Mouse (Mus musculus): ENCODE measurements around the gene Cldn19. TPM values are rescaled to one million over a fixed set of nuclear protein-coding genes. Genes with fewer than 3 reads are reported as not detected.

Gene Cldn19
- polyA plus RNA-seq, 1 experiment: 0.58 TPM

- Histone ChIP-seq H3K4me1 (ENCODE audit: control insufficient read depth, insufficient read depth, low read length) (no peaks in the 10 kb centered on the region), H3K4me3 (ENCODE audit: insufficient read depth, low read length) (no peak overlapping the region; the same call in 1 of the 2 replicates), H3K27ac (ENCODE audit: insufficient read depth, low read length) (no peak overlapping the region)
- TF ChIP-seq POLR2A (IDR thresholded peaks at IDR 0.05; ENCODE audit: extremely low read depth, insufficient read depth, low read length): no peak
- no peak for TF ChIP-seq CTCF (IDR thresholded peaks at IDR 0.05; ENCODE audit: extremely low read depth, insufficient read depth, low read length)
These were observed 20.9 kb upstream of the Cldn19 start for GRCm38 (mm10) chr4:119234348-119234747.

DNA sequence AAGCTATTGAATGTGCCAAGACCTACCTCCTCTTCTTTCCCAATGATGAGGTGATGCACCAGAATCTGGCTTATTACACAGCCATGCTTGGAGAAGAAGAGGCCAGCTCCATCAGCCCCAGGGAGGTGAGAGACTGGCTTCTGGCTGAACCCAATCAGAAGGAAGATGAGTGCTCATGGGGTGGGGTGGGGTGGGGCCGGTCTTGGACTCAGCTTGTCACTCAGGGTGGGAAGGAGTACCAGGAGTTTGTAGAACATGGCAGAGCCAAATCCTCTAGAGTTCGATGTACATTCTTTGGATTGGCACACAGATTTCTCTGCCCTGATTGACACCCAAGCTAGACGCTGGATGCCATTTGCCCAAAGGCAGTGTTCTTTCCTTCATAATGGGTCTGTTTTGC, 16.6 kb upstream of the Cldn19 start:
- TF ChIP-seq CTCF (IDR thresholded peaks at IDR 0.05; ENCODE audit: extremely low read depth, insufficient read depth, low read length) (no peak), POLR2A (IDR thresholded peaks at IDR 0.05; ENCODE audit: extremely low read depth, insufficient read depth, low read length) (no peak)
- peaks cover 5% of the 10 kb centered on the region; the same call in 1 of the 2 replicates for H3K4me1 ChIP-seq (ENCODE audit: control insufficient read depth, insufficient read depth, low read length)
- H3K27ac ChIP-seq (ENCODE audit: insufficient read depth, low read length): no peak overlapping the region
- H3K4me3 ChIP-seq (ENCODE audit: insufficient read depth, low read length): no peak overlapping the region

DNA sequence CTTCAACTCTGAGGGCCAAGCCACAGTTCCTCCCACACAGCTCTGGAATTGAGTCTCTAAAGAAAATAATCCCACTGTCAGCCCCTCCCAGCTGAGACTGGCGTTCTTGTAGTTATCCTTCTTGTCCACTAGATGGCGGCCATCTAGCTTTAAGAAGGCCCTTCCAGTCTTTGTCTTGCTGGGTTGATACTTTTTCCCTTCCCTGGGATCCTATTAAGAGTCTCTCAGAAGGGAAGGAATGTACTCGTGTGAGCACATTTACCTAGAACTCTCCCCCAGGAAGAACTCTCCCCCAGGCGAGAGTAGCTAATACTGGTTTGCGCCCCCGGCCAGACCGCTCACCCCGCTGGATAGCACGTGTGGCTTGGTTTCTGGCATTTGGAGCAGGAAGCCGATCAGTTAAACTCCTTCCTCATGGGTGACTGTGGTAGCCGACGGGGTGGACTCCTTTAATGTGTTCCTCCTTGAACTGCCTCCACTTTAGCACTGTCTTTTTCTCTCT, 16.0 kb upstream of the Cldn19 start:
- no peak overlapping the region for H3K4me3 ChIP-seq (ENCODE audit: insufficient read depth, low read length)
- H3K4me1 ChIP-seq (ENCODE audit: control insufficient read depth, insufficient read depth, low read length): peaks cover 5% of the 10 kb centered on the region; the same call in 1 of the 2 replicates
- no peak overlapping the region for H3K27ac ChIP-seq (ENCODE audit: insufficient read depth, low read length)
- peak; percentile 71 for TF ChIP-seq CTCF (IDR thresholded peaks at IDR 0.05; ENCODE audit: extremely low read depth, insufficient read depth, low read length)
- TF ChIP-seq POLR2A (IDR thresholded peaks at IDR 0.05; ENCODE audit: extremely low read depth, insufficient read depth, low read length): no peak

GRCm38 (mm10) chr4:119241664-119242063, 13.6 kb upstream of the Cldn19 start:
- Histone ChIP-seq H3K4me3 (ENCODE audit: insufficient read depth, low read length) (no peak overlapping the region), H3K27ac (ENCODE audit: insufficient read depth, low read length) (no peak overlapping the region), H3K4me1 (ENCODE audit: control insufficient read depth, insufficient read depth, low read length) (peaks cover 8% of the 10 kb centered on the region; the same call in 1 of the 2 replicates)
- no peak for TF ChIP-seq POLR2A (IDR thresholded peaks at IDR 0.05; ENCODE audit: extremely low read depth, insufficient read depth, low read length)
- TF ChIP-seq CTCF (IDR thresholded peaks at IDR 0.05; ENCODE audit: extremely low read depth, insufficient read depth, low read length): peak; percentile 45

DNA sequence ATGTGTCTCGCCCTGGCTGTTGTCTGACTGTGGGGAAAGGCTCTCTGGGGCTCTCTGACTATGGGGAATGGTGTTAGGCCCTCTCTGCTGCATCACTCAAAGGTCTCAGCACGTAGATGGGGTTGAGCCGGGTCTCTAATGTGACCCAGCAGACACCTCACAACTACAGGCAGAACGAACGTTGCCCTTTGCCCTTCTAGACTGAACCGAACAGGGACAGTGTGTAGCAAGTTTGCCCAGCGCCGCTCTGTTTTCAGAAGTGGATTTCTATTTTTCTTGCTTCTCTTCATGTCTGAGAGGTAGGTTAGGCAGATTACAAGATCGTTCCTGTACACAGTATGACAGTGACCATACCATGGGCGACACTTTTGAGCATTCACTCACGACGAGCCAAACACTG, 12.6 kb upstream of the Cldn19 start:
- TF ChIP-seq POLR2A (IDR thresholded peaks at IDR 0.05; ENCODE audit: extremely low read depth, insufficient read depth, low read length) (no peak), CTCF (IDR thresholded peaks at IDR 0.05; ENCODE audit: extremely low read depth, insufficient read depth, low read length) (no peak)
- H3K27ac ChIP-seq (ENCODE audit: insufficient read depth, low read length): no peak overlapping the region

DNA sequence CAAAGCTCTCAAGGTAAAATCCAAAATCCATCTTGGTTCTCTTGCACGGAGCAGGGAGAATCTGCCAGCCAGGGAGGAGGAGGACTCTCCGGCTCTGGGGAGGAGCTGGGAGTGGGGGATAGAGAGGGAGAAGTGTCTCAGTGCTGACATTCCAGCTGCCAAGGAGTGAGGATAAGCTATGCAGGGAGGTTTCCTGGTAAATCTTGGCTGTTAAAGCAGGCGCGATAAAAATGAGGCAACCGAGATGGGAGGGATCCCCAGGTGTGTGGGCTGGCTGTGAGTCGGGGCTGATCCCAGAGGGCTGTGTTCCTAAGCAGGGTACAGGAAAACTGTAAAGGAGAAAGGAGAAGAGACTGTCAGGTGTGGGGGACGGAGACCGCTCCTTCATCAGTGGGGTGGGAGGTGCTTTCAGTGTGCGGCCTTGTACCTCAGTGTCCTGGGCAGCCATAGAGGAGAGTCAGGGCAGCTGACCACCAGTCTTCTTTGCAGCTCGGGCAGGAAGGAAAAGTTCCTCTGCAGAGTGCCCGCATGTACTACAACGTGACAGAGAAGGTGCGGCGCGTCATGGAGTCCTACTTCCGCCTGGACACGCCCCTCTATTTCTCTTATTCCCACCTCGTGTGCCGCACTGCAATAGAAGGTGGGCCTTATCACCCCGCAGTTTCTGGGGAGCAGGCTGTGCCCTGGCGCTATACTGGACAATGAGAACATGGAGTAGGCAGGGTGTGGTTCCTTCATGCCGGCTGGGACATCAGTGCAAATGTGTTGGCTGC, 10.6 kb upstream of the Cldn19 start:
- H3K4me1 ChIP-seq (ENCODE audit: control insufficient read depth, insufficient read depth, low read length): peaks cover 8% of the 10 kb centered on the region; the same call in 1 of the 2 replicates
- no peak overlapping the region for H3K27ac ChIP-seq (ENCODE audit: insufficient read depth, low read length)
- H3K4me3 ChIP-seq (ENCODE audit: insufficient read depth, low read length): no peak overlapping the region
- no peak for TF ChIP-seq CTCF (IDR thresholded peaks at IDR 0.05; ENCODE audit: extremely low read depth, insufficient read depth, low read length)
- TF ChIP-seq POLR2A (IDR thresholded peaks at IDR 0.05; ENCODE audit: extremely low read depth, insufficient read depth, low read length): no peak

More for the DNA sequence above, 12.6 kb upstream of the Cldn19 start:
- Histone ChIP-seq H3K4me3 (ENCODE audit: insufficient read depth, low read length) (no peak overlapping the region), H3K4me1 (ENCODE audit: control insufficient read depth, insufficient read depth, low read length) (peaks cover 8% of the 10 kb centered on the region; the same call in 1 of the 2 replicates)

GRCm38 (mm10) chr4:119245556-119245955, 9.7 kb upstream of the Cldn19 start:
- H3K4me1 ChIP-seq (ENCODE audit: control insufficient read depth, insufficient read depth, low read length): peaks cover 8% of the 10 kb centered on the region; the same call in 1 of the 2 replicates
- H3K27ac ChIP-seq (ENCODE audit: insufficient read depth, low read length): no peak overlapping the region
- TF ChIP-seq POLR2A (IDR thresholded peaks at IDR 0.05; ENCODE audit: extremely low read depth, insufficient read depth, low read length) (no peak), CTCF (IDR thresholded peaks at IDR 0.05; ENCODE audit: extremely low read depth, insufficient read depth, low read length) (no peak)
- no peak overlapping the region for H3K4me3 ChIP-seq (ENCODE audit: insufficient read depth, low read length)

- TF ChIP-seq CTCF (IDR thresholded peaks at IDR 0.05; ENCODE audit: extremely low read depth, insufficient read depth, low read length) (no peak), POLR2A (IDR thresholded peaks at IDR 0.05; ENCODE audit: extremely low read depth, insufficient read depth, low read length) (no peak)
- peaks cover 8% of the 10 kb centered on the region; the same call in 1 of the 2 replicates for H3K4me1 ChIP-seq (ENCODE audit: control insufficient read depth, insufficient read depth, low read length)
These were observed 9.3 kb upstream of the Cldn19 start for GRCm38 (mm10) chr4:119245961-119246360.

DNA sequence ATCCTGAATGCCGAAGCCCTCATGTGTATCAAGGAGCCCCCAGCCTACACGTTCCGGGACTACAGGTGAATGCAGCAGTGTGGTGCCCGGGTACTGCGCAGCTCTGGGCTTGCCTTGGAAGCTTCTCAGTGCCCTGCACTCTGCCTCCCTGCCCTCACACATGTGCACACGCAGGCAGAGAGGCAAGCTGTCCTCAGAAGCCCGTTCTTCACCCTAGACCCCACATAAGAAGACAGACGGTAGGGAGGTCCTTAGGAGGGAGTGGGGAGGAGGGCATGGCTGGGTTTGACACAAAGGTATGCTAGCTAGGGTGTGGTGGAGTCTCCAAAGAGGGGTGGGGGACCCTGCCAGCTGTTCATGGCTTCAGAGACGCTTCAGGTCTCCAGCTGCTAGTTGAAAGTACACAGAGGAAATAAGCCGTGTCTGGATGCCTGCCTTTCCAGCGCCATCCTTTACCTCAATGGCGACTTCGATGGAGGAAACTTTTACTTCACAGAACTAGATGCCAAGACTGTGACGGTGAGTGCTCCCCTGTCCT, 8.5 kb upstream of the Cldn19 start:
- peaks cover 7% of the 10 kb centered on the region; the same call in 1 of the 2 replicates for H3K4me1 ChIP-seq (ENCODE audit: control insufficient read depth, insufficient read depth, low read length)
- H3K4me3 ChIP-seq (ENCODE audit: insufficient read depth, low read length): no peak overlapping the region
- no peak for TF ChIP-seq POLR2A (IDR thresholded peaks at IDR 0.05; ENCODE audit: extremely low read depth, insufficient read depth, low read length)
- TF ChIP-seq CTCF (IDR thresholded peaks at IDR 0.05; ENCODE audit: extremely low read depth, insufficient read depth, low read length): no peak
- H3K27ac ChIP-seq (ENCODE audit: insufficient read depth, low read length): no peak overlapping the region

More at GRCm38 (mm10) chr4:119245961-119246360, 9.3 kb upstream of the Cldn19 start:
- Histone ChIP-seq H3K27ac (ENCODE audit: insufficient read depth, low read length) (no peak overlapping the region), H3K4me3 (ENCODE audit: insufficient read depth, low read length) (no peak overlapping the region)

All from cortical plate, adult 2 months (tissue).